Mouse (Mus musculus): ENCODE results near the gene Fmo2. TPM values are rescaled to one million over a fixed set of nuclear protein-coding genes. Genes with fewer than 3 reads are reported as not detected.

Fmo2 gene
- polyA plus RNA-seq, 1 experiment from 2014 or later: not detected

DNA sequence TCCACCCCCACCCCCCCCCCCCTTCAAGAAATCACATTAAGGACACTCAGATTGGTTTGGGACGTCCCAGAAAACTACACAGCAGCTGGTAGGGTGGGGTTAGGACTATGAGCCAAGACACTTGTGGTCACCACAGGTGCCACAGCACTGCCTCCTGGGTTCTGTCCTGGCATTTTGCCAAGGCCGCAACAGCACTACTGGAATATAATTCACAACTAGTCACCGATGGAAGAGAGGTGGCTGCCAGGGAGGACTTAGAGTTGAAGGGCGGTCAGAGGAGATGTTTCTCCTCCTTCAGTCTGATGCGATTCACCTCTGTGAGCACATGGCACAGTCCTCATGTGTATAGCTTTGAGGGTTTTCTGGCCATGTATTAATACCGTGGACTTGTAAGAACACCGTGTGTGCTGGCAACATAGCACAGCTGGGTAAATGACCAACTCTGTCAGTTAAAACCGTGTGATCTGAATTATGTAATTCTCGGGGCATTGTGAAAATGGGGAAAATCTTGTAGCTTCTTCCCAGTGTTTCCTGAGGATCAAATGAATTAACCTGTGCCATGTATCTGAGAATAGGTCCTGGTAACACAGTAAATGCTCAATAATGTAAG lies 38.4 kb downstream of the Fmo2 start:
- H3K27me3 ChIP-seq (replicated peaks; ENCODE audit: control insufficient read depth, insufficient read depth, low read length): no peaks in the 10 kb centered on the region
- 74% methylated on average over 9 of the region's 9 CpGs for WGBS
- H3K27ac ChIP-seq (ENCODE audit: low read length): no peak overlapping the region
- H3K36me3 ChIP-seq (ENCODE audit: control insufficient read depth, insufficient read depth): no peaks in the 10 kb centered on the region
- H3K4me3 ChIP-seq (replicated peaks; ENCODE audit: low read length): no peak overlapping the region
- H3K9me3 ChIP-seq (ENCODE audit: control insufficient read depth, low read length): no peaks in the 10 kb centered on the region
- no peak overlapping the region for H3K9ac ChIP-seq (replicated peaks; ENCODE audit: low read depth, low read length)
- peaks cover 16% of the 10 kb centered on the region for H3K4me1 ChIP-seq (replicated peaks; ENCODE audit: control insufficient read depth, insufficient read depth, low read length)
- H3K4me2 ChIP-seq (ENCODE audit: low read length): no peak overlapping the region
- ATAC-seq: peak; percentile 29; the same call in 1 of the 2 replicates

DNA sequence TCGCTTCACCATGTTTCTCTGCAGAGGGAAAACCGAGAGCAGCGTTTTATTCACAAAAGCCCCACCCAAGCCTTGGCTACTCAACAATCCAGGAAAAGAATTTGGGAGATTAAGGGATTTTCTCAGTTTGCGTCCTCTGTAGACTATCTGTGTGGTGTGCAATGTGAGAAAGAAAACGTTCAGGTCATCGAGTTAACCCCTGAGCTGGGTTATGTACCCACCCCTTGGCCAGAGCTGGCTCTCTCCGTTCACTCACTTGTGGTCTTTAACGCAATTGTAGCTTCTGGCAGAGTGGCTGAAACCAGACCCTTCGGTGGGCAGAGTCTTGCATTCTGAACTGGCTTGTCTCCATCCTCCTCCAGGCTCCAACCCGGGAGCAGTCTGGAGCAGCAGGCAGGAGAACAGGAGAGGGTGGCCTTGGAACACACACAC lies 39.0 kb downstream of the Fmo2 start:
- 32% methylated on average over 10 of the region's 10 CpGs for WGBS
- no peak overlapping the region for H3K4me3 ChIP-seq (replicated peaks; ENCODE audit: low read length)
- no peaks in the 10 kb centered on the region for H3K27me3 ChIP-seq (replicated peaks; ENCODE audit: control insufficient read depth, insufficient read depth, low read length)
- H3K36me3 ChIP-seq (ENCODE audit: control insufficient read depth, insufficient read depth): no peaks in the 10 kb centered on the region
- H3K4me2 ChIP-seq (ENCODE audit: low read length): peak overlapping the region; percentile 49; the same call in 1 of the 2 replicates
- 0 out of 2 replicates have a peak overlapping the region, but pooled peaks have one; percentile 20 for H3K27ac ChIP-seq (ENCODE audit: low read length)
- peaks cover 16% of the 10 kb centered on the region for H3K4me1 ChIP-seq (replicated peaks; ENCODE audit: control insufficient read depth, insufficient read depth, low read length)
- ATAC-seq: peak; percentile 57
- H3K9me3 ChIP-seq (ENCODE audit: control insufficient read depth, low read length): no peaks in the 10 kb centered on the region
- no peak overlapping the region for H3K9ac ChIP-seq (replicated peaks; ENCODE audit: low read depth, low read length)

DNA sequence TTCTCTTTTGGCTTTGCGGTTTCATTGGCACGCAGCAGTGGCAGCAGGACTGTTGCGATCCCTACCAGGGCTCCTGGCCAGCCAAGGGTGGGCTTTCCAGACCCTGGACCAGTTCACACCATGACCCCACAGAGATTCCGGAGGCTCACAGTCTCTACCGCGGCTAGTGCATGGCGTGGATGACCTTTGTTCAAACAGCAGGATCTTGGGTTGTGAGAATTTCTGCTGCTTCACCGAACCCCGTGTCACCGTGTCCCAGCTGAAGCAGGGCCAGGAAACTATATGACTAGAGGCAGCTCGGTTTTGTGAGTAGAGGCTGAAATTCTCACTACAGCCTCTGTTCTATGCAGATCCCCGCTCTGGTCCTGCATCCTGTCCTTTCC lies 39.8 kb downstream of the Fmo2 start:
- 33% methylated on average over 12 of the region's 12 CpGs for WGBS
- 0 out of 2 replicates have a peak overlapping the region, but pooled peaks have one; percentile 33 for H3K27ac ChIP-seq (ENCODE audit: low read length)
- peak overlapping the region; percentile 49 for H3K4me2 ChIP-seq (ENCODE audit: low read length)
- no peaks in the 10 kb centered on the region for H3K36me3 ChIP-seq (ENCODE audit: control insufficient read depth, insufficient read depth)
- 0 out of 2 replicates have a peak overlapping the region, but pooled peaks have one; percentile 25 for H3K9ac ChIP-seq (replicated peaks; ENCODE audit: low read depth, low read length)
- no peaks in the 10 kb centered on the region for H3K27me3 ChIP-seq (replicated peaks; ENCODE audit: control insufficient read depth, insufficient read depth, low read length)
- H3K4me1 ChIP-seq (replicated peaks; ENCODE audit: control insufficient read depth, insufficient read depth, low read length): peaks cover 16% of the 10 kb centered on the region
- peak overlapping the region; percentile 26; the same call in 1 of the 2 replicates for H3K4me3 ChIP-seq (replicated peaks; ENCODE audit: low read length)
- peak; percentile 73 for ATAC-seq
- H3K9me3 ChIP-seq (ENCODE audit: control insufficient read depth, low read length): no peaks in the 10 kb centered on the region

DNA sequence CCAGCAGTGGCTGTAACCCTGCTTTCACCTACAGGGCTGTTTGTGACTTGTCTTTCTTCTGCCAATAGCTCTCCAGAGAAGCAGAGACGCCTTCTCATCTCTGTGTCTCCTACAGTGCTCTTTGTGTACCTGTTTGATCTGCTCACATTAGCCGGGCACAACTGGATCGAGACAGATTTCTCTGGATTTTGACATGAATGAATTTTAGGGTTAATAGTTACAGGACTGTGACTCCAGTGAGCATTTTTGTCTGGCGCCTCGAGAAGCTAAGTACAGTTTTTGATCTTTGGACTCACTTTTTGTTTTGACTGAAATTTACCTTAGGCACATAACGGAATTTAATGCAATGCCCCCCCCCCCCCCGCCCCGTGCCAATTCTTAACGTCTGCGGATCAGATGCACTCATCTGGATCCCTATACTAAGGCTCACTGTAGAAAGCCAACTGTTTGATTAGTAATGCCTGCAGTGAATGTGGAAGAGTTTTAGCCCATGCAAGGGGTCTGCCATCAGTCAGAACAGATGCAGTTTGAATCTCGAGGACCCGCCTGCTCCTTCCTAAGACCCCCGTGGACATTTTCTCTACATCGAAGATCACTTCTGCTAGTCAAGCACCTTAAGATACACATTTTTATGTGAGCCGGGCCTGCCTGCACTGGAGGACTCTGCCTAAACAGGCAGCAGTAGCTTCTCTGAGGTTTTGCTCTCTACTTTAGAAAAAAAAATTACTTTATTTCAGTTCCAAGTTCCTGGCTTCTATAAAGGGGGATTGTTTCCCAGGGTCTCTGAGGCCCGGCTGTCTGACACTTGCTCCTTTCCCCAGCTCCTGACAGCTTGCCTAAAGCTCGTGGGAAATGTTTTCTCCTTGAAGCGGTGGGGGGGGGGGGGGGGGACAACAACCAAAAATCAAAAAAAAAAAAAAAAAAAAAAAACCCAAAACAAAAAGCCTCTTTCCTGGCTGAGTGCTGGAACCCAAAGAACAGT lies 40.5 kb downstream of the Fmo2 start:
- WGBS: 46% methylated on average over 17 of the region's 18 CpGs

DNA sequence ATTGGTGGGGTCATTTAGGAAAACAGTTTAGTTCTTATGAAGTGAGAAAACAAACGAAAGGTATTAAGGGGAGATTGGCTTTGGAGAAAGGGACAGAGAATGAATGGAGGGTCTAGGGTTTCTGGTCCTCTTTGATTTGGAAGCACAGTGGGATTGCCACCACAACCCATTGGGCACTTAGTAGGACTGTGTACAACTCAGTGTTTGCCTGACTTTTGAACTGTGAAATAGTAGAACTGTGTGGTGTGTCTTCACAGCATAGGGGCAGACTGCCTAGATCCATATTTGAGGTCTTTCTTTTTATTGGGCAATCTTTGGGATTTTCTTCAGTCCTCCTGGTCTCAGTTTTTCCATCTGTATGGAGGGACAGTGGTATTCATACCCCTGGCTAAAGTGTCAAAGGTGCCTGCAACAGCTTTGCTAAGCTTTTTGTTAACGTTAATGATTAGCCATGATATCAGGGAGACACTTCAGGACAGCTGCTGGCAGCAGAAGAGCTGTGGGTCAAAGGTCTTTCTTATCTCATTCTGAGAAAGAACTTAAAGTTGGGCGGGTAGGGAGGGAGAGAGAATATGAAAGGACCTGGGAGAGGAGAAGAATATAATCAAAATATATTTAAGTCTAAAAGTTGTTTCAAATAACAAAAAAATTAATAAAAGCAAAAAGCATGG lies 44.6 kb downstream of the Fmo2 start:
- Histone ChIP-seq H3K27ac (ENCODE audit: low read length) (no peak overlapping the region), H3K9me3 (ENCODE audit: control insufficient read depth, low read length) (no peaks in the 10 kb centered on the region), H3K4me2 (ENCODE audit: low read length) (no peak overlapping the region), H3K4me3 (replicated peaks; ENCODE audit: low read length) (no peak overlapping the region), H3K4me1 (replicated peaks; ENCODE audit: control insufficient read depth, insufficient read depth, low read length) (peaks cover 4% of the 10 kb centered on the region), H3K9ac (replicated peaks; ENCODE audit: low read depth, low read length) (no peak overlapping the region), H3K36me3 (ENCODE audit: control insufficient read depth, insufficient read depth) (no peaks in the 10 kb centered on the region), H3K27me3 (replicated peaks; ENCODE audit: control insufficient read depth, insufficient read depth, low read length) (no peaks in the 10 kb centered on the region)
- no peak for ATAC-seq
- 80% methylated on average over 3 of the region's 3 CpGs for WGBS

More for the DNA sequence above, 40.5 kb downstream of the Fmo2 start:
- Histone ChIP-seq H3K9ac (replicated peaks; ENCODE audit: low read depth, low read length) (no peak overlapping the region), H3K27me3 (replicated peaks; ENCODE audit: control insufficient read depth, insufficient read depth, low read length) (no peaks in the 10 kb centered on the region), H3K9me3 (ENCODE audit: control insufficient read depth, low read length) (no peaks in the 10 kb centered on the region), H3K4me1 (replicated peaks; ENCODE audit: control insufficient read depth, insufficient read depth, low read length) (peaks cover 16% of the 10 kb centered on the region), H3K4me2 (ENCODE audit: low read length) (peak overlapping the region; percentile 49), H3K4me3 (replicated peaks; ENCODE audit: low read length) (0 out of 2 replicates have a peak overlapping the region, but pooled peaks have one; percentile 26), H3K36me3 (ENCODE audit: control insufficient read depth, insufficient read depth) (no peaks in the 10 kb centered on the region), H3K27ac (ENCODE audit: low read length) (no peak overlapping the region)
- ATAC-seq: peak; percentile 60; the same call in 1 of the 2 replicates

DNA sequence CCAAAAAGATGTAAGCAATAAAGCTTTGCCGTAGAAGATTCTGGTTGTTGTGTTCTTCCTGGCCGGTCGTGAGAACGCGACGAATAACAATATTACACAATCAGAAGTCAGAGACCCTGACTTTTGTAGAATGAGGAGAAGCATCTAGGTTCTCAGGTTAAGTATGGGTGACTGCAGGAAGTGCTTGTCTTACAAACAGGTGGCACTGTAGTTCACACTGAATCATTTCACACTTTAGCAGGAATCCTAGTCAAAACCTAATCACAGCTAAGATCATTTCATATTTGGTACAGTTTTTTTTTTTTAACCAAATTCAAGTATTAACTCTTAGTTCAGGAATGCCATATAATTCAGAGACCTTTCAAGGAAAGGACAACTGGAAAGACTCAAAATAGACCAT lies 51.0 kb downstream of the Fmo2 start:
- no peaks in the 10 kb centered on the region for H3K4me1 ChIP-seq (replicated peaks; ENCODE audit: control insufficient read depth, insufficient read depth, low read length)
- H3K9ac ChIP-seq (replicated peaks; ENCODE audit: low read depth, low read length): no peak overlapping the region
- H3K4me3 ChIP-seq (replicated peaks; ENCODE audit: low read length): no peak overlapping the region
- 97% methylated on average over 6 of the region's 6 CpGs for WGBS
- H3K27me3 ChIP-seq (replicated peaks; ENCODE audit: control insufficient read depth, insufficient read depth, low read length): no peaks in the 10 kb centered on the region
- H3K9me3 ChIP-seq (ENCODE audit: control insufficient read depth, low read length): no peaks in the 10 kb centered on the region
- ATAC-seq: no peak
- H3K27ac ChIP-seq (ENCODE audit: low read length): no peak overlapping the region
- H3K36me3 ChIP-seq (ENCODE audit: control insufficient read depth, insufficient read depth): no peaks in the 10 kb centered on the region
- H3K4me2 ChIP-seq (ENCODE audit: low read length): no peak overlapping the region

DNA sequence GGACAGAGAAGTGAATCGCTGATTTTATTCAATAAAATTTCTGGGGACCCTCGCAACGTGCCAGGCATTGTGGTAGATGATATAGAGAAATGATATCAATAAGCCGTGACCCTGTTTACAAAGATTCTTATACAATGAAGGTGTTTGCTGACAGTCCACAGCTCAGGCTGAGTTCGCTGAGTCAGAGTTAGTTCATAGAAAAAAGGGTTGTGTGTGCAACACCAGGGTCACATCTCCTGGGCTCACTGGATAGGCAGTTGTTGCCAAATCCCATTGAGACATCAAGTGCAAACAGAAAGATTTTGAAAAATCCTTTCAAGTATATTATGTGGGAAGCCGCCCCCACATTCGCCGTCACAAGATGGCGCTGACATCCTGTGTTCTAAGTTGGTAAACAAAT lies 58.3 kb downstream of the Fmo2 start:
- no peak overlapping the region for H3K4me3 ChIP-seq (replicated peaks; ENCODE audit: low read length)
- H3K9me3 ChIP-seq (ENCODE audit: control insufficient read depth, low read length): no peaks in the 10 kb centered on the region
- H3K4me2 ChIP-seq (ENCODE audit: low read length): no peak overlapping the region
- ATAC-seq: no peak
- H3K27me3 ChIP-seq (replicated peaks; ENCODE audit: control insufficient read depth, insufficient read depth, low read length): no peaks in the 10 kb centered on the region
- no peak overlapping the region for H3K27ac ChIP-seq (ENCODE audit: low read length)
- 95% methylated on average over 9 of the region's 9 CpGs for WGBS
- H3K36me3 ChIP-seq (ENCODE audit: control insufficient read depth, insufficient read depth): no peaks in the 10 kb centered on the region
- H3K4me1 ChIP-seq (replicated peaks; ENCODE audit: control insufficient read depth, insufficient read depth, low read length): no peaks in the 10 kb centered on the region
- H3K9ac ChIP-seq (replicated peaks; ENCODE audit: low read depth, low read length): no peak overlapping the region

DNA sequence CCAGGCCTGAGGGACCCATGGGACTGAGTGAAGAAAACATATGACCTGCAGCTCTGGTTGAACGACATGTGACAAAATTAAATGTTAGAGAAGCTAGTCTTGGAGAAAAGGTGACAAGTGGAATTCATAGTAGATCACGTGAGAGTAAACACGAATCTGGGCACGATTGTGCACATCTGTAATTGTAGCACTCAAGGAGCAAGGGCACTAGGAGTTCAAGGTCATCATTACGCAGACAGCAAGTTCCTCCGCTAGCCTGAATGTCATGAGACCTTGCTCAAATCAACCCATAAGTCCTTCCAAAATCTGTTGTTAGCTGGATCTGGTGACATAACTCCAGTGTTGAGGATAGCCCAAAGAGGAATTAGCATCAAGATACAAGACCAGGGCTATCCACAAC lies 59.5 kb downstream of the Fmo2 start:
- Histone ChIP-seq H3K9me3 (ENCODE audit: control insufficient read depth, low read length) (no peaks in the 10 kb centered on the region), H3K4me2 (ENCODE audit: low read length) (no peak overlapping the region), H3K36me3 (ENCODE audit: control insufficient read depth, insufficient read depth) (no peaks in the 10 kb centered on the region), H3K4me1 (replicated peaks; ENCODE audit: control insufficient read depth, insufficient read depth, low read length) (no peaks in the 10 kb centered on the region), H3K9ac (replicated peaks; ENCODE audit: low read depth, low read length) (no peak overlapping the region), H3K27ac (ENCODE audit: low read length) (no peak overlapping the region), H3K4me3 (replicated peaks; ENCODE audit: low read length) (no peak overlapping the region), H3K27me3 (replicated peaks; ENCODE audit: control insufficient read depth, insufficient read depth, low read length) (no peaks in the 10 kb centered on the region)
- WGBS: 95% methylated on average over 6 of the region's 6 CpGs
- no peak for ATAC-seq

DNA sequence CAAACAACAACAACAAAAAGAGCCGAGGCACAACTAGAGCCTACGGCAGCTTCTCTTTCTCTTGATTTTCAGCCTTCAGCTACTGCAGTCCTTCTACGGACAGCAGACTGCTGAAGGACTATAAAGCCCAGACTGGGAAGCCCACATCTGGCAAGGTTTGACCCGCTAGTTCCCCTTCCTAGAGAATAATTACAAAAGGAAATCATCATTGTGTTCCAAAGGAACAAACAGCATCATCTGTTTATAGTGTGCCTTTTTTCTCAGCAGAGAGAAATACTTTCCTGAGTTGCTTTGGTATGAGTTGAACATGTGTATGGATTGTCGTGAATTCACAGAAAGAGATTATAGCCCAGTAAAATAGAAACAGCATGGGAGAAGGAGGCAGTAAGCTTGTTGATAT lies 64.2 kb downstream of the Fmo2 start:
- H3K9ac ChIP-seq (replicated peaks; ENCODE audit: low read depth, low read length): no peak overlapping the region
- 82% methylated on average over 5 of the region's 5 CpGs for WGBS
- ATAC-seq: no peak
- H3K4me1 ChIP-seq (replicated peaks; ENCODE audit: control insufficient read depth, insufficient read depth, low read length): peaks cover 9% of the 10 kb centered on the region
- H3K36me3 ChIP-seq (ENCODE audit: control insufficient read depth, insufficient read depth): no peaks in the 10 kb centered on the region
- no peak overlapping the region for H3K4me3 ChIP-seq (replicated peaks; ENCODE audit: low read length)
- no peaks in the 10 kb centered on the region for H3K9me3 ChIP-seq (ENCODE audit: control insufficient read depth, low read length)
- H3K27ac ChIP-seq (ENCODE audit: low read length): no peak overlapping the region
- H3K27me3 ChIP-seq (replicated peaks; ENCODE audit: control insufficient read depth, insufficient read depth, low read length): no peaks in the 10 kb centered on the region
- no peak overlapping the region for H3K4me2 ChIP-seq (ENCODE audit: low read length)
